Mouse (Mus musculus) spleen, postnatal 14 days (tissue): ENCODE results near the gene Zfp213.

Source experiments
- DNase-seq, 2 experiments: peaks; one replicate each; pipeline ENCODE4 v3.0.0; 2021 to 2022; ENCODE audit warnings: low spot score in 2 of 2

Gene Zfp213

GRCm38 (mm10) chr17:23574130-23574529, 10.1 kb upstream of the Zfp213 start:
- DNase-seq = no peak

DNA sequence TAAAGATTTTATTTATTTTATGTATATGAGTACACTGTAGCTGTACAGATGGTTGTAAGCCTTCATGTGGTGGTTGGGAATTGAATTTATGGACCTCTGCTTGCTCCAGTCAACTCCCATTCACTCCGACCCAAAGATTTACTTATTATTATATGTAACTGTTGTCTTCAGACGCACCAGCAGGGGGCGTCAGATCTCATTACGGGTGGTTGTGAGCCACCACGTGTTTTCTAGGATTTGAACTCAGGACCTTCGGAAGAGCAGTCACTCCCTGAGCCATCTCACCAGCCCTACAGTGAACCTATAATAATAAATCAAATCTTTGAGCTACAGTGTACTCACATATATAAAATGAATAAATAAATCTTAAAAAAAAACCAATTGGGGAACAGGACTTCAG, 8.0 kb upstream of the Zfp213 start:
- DNase-seq = no peak

- DNase-seq = no peak
Measured at GRCm38 (mm10) chr17:23571084-23571483, 7.0 kb upstream of the Zfp213 start.

DNA sequence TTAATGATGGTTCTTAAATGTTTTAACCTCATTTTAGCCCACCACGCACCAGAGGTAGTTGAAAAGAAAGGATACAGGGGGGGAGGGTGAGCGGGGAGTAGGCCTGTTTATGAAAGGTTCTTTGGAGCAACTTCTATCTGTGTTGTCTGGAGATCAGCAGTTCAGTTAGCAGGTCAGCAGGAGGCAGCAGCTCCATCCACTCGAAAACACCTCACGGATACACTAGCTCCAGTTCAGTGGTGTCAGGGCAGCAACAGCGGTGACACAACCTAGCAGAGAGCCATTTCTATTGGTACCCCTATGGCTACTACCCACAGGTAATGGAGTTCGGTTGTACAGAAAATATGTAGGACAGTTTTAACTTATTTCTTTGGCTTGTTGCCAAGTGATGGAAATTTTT, 6.0 kb upstream of the Zfp213 start:
- DNase-seq = no peak

DNA sequence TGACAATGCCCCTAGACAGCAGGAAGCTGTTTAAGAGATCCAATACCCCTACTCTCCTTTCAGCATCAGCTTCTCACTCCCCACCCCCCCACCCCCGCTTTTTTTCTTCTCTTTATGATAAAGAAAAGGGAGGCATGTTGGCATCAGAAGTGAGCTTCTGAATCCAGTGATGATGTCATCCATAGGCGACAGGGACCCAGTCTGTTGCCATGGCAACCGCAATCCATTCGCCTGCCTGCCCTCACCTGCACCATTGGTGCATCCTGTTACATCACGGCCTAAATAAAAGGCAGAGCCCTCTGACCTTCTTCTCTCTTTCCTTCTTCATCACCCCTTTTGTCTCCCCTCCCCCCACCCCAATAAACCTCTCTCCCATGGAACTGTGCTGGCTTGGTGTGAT, 4.3 kb upstream of the Zfp213 start:
- no peak for DNase-seq

GRCm38 (mm10) chr17:23566787-23567186, 2.7 kb upstream of the Zfp213 start:
- no peak for DNase-seq

DNA sequence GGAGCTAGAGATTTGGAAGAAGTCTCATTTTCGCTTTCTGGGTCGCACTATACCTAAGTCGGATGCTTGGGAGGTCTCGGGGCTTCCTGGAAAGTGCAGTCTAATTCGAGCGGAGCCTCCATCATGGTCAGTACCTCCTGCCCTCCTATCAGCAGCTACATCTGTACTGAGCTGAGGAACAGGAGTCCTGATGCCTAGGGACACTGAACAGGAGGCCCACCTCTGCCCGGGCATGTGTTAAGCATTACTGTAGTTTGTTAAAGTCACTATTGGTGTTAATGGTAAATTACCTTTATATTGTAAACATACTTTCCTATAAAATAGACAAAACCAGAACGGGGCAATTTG, 304 bp upstream of the Zfp213 start:
- no peak for DNase-seq

- peak in 1 of 2 experiments; percentile 45 for DNase-seq
Measured at GRCm38 (mm10) chr17:23559767-23560166, 4.3 kb downstream of the Zfp213 start.

DNA sequence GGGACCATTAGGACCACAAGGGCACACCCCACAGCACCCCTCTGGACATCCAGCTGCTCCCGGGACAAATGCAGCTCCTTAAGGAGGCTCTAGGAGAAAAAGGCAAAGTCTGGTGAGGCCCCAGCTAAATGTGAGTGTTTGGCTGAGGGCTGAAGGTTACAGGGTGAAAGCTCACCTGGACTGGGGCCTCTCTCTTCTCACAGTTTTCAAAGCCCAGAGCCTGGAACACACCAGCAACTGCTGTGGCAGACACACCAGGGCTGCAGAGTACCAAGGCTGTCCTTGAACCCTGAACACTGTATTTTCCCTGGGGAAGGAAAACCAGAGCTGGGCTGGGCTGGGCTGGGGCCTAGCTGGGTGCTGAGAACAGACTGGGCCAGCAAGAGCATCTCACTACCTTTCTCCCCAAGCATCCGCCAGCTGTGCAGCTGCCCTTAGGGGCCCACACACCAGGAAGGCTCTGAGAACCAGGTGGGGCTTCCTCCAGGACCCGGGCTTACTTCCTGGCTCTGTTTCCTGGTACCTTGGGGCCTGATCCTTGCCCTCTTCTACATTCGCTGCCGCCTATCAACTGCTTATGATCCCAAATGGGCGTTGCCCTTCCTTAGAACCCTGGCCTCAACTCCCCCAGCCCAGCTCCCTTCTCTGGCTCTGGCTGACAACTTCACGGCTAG, 8.7 kb downstream of the Zfp213 start:
- no peak for DNase-seq

DNA sequence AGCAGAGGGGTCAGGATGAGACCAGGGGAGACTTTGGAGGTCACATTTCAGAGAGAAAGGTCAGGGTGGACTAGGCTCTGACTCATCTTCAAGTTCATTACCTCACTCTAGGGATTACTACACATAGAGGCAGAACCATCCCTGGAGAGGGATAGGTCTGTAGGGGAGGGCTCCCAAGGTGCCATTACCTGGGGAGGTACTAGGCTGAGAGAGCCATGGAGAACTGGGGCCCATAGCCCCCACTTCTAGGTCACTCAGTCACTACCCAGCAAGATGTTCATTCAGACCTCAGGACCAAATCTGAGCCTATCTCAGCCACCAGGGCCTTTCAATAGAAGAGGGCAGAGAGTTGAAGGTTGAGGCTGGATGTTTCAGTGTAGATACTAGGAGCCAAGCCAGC, 9.7 kb downstream of the Zfp213 start:
- DNase-seq = no peak

- no peak for DNase-seq
Measured at GRCm38 (mm10) chr17:23553634-23554120, 10.4 kb downstream of the Zfp213 start.

DNA sequence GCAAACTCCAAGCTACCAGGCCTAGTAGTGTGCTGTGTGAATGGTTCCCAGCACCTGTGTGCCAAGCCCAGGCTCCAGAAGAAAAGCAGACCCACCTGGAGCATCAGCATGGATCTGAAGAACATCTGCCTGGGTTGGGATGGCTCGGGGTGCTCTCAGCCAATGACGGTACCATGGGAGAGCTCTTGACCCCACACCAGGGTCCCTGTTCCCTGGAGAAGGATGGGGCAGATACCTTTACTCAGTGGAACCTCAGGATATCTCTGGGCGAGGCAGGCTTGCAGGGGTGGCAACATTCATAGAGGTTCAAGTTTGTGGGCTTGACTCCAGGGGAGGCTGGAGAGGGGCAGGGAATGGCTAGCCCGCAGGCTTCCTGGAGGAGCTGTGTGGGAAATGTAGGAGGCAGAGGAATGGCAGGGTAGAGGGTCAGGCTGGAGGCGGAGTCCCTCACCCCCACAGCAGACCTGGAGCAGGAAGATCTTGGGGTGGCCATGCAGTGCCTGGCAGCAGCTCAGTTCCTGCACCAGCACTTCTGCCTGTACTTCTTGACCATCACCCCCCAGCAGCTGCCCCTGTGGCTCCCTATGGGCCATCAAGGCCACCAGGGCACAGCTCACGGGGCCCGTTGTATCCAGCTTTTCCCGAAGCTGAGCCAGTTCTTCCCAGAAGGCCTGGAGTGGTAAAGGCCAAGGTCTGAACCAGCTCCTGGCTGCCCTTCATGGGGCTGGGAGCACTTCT, 11.0 kb downstream of the Zfp213 start:
- no peak for DNase-seq

- DNase-seq = no peak
Measured at GRCm38 (mm10) chr17:23551963-23552362, 12.1 kb downstream of the Zfp213 start.

- DNase-seq = no peak
Measured at GRCm38 (mm10) chr17:23551416-23551815, 12.6 kb downstream of the Zfp213 start.

DNA sequence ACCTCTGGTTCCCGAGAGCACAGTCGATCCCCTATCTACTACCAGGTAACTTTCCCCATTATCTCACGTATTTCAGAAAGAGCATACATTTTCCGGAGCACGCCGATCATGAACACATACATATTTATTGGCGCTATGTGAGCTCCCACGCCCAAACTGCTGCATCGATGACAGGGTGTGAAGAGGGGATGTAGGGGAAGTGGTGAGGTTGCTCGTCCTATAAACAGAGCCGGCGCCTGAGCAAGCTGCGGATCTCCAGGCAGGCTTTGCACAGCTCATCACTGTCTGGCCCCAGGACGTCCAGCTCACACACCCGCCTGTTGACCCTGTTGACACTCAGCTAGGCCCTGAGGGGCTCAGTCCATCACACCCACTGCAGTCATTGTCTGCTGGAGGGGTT, 13.2 kb downstream of the Zfp213 start:
- DNase-seq = no peak

DNA sequence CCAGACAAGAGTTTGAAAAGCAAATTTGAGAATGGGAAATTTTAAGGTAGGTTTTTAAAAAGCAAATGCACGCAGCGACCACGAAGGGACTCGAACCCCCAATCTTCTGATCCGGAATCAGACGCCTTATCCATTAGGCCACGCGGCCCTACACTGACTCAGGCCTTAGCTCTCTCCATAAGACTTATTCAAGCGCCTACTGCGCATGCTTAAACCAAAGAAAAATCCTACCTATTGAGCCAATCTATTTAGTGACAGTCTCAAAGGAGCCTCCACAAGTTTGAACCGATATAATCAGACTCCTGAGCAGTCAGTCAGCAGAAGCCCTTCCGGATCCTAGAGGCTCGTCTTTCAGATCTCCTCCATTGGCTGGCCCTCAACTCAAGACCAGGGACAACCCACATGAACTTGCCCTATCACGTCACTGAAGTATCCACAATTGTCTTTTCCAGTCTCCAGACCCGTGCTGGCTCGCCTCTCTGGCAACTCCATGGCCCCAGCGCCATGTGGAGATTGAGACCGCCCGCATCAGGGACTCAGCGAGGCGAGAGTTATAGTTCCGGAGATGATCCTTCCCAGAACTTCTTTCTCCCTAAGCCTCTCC, 13.7 kb downstream of the Zfp213 start:
- peak; percentile 82 to 86 for DNase-seq

- no peak for DNase-seq
Measured at GRCm38 (mm10) chr17:23549441-23549840, 14.6 kb downstream of the Zfp213 start.

GRCm38 (mm10) chr17:23548615-23549014, 15.4 kb downstream of the Zfp213 start:
- peak; percentile 74 to 75 for DNase-seq

- DNase-seq = no peak
Measured at GRCm38 (mm10) chr17:23547681-23548443, 16.2 kb downstream of the Zfp213 start.

GRCm38 (mm10) chr17:23546702-23547505, 17.1 kb downstream of the Zfp213 start:
- DNase-seq = peak; percentile 63 to 72

- peak; percentile 60 to 61 for DNase-seq
Measured at GRCm38 (mm10) chr17:23546333-23546701, 17.7 kb downstream of the Zfp213 start.
